Mouse (Mus musculus): ENCODE data around the gene Stpg4.
A peak's percentile ranks its signal among the peaks of the same experiment; 100 is the strongest.

Stpg4 gene

DNA sequence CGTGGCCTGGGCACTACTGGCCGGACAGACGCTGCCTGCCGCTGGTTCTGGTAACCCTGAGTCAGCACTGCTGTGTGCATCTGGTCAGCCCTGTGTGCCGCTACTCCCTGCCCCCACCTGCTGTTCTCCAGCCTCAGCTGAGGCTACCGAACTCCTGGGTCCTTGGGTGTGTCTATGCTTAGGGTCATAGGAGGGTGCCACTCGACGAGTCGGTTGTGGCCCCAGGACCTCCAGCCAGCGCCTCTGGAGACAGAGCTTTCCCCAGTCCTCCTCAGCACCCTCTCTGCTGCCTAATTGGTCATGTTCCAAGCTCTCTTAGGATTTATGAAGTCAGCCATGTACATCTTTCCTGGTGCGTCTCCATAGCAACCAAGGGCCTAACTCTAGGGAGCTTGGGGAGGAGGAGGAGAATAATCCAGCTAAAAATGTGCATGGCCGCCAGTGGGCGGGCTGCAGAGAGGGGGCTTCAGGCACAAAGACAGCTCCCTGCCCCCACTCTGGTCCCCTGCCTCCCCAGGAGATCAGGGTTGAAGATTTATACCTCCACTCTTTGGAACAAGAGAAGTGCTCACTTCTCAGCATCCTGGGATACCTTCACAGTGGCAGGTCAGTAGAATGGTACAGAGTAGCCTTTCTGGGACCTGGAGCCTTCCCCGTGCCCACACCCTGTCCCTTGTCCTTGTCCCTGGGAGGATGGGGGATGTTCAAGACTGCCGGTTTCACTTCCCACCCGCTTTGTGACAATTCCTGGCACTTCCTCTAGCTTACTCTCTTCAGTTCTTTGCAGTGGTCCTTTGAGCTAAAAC is 49.0 kb downstream of the Stpg4 start:
- DNase-seq = peak; percentile 85

DNA sequence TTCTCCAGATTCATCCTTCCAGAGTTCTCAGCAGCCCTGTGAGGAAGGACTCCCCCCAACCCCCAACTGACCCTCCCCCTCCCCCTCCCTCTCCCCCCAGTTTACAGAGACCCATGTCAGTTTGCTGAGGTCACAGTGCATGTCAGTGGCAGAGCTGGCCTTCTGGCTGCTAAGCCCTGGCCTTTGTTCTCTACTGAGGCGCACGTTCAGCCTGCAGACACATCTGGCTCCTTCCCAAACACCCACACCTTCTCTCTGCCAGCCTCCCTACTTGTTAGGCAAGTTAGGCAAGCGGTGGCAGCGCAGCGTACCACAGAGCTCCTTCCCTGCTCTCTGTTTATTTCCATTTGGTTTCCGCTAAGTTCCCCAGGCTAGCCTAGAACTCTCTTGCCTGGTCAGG is 50.0 kb downstream of the Stpg4 start:
- peak; percentile 86 for DNase-seq

DNA sequence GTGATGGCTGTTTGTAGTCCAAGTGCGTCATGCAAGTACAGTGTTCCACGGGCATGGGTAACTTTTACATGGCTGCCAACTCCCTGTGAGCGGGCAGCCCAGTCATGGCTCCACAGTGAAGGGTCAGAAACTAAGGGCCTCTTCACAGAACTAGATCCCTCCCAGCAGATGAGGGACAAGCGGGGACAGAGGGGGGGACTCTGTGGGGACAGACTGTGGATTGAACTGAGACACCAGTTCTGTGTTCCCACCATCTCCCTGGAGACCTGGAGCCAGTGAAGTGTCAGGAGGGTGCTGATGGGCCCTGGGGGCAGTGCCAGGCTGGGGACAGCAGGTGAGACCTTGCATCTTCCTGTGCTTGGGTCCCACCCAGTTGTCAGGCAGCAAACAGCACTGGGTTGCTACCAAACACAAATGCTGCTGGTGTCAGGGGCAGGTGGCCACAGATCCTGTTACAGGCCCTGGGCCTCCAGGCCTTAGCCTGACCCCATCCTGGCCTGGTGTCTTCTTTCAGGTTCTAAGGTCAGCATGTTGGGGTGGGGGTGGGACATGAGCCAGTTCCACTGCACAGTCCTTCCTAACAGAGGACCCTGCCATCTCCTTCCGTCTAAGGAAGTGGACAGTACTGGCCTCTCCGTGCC is 50.6 kb downstream of the Stpg4 start:
- no peak for DNase-seq

DNA sequence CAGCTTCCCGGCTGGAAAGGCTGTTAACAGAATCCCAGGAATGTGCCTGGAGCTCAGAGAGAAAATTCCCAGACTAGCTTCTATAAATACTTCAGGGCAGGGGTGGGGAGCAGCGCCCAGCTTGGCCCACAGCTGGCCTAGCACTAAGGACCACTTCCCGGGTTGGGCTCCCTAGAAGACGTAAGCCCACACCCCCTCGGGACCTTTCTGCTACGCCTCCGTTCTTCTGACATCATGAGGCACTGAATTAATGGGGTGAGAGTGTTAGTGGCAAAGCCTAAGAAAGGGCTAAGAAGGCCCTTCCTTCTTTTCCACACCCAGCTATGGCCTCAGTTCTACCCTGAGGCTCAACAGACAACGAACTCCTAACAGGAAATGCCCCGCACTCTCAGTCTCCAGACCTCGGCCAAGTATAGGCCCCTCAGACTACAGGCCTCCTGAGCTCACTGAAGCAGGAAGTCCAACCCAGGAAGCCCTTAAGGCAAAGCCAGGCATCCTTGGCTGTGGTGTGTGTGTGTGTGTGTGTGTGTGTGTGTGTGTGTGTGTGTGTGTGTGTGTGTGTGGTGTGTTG is 51.5 kb downstream of the Stpg4 start:
- no peak for DNase-seq

DNA sequence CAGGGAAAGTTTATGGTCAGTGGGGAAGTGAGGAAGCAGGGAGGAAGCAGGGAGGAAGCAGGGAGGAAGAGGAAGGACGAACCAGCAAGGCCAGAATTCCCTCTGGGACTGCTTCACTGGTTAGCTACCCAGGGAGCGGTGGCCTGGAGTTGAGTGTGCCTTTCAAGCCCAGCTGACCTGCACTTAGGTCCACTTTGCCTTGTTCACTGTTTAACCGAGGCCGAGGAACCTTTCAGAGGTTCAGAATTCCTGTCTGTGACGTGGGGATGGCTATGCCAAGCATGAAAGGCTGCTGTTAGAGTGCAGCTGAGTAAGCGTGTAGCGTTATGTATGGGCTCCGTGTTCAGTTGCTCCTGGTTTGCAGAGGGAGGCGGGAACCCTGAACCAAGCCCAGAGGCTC is 54.2 kb downstream of the Stpg4 start:
- DNase-seq = no peak

DNA sequence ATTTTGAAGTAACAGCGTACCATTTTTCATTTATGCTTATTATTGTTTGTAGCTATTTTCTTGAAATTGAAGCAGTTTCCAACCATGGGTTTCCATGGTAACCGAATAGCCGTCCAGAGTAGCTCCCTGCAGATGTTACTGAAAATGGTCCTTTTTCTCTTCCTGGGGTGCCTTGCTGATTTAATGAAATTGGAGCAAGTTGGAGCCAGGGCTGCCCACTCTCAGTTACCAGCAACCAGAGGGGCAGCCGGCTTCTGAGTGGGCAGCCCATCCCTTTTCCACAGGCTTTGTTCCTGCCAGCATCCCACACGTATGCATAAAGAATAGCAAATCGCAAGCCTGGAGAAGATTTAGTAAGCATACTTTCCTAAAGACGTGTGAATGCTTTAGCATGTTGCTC is 55.4 kb downstream of the Stpg4 start:
- peak; percentile 74 for DNase-seq

DNA sequence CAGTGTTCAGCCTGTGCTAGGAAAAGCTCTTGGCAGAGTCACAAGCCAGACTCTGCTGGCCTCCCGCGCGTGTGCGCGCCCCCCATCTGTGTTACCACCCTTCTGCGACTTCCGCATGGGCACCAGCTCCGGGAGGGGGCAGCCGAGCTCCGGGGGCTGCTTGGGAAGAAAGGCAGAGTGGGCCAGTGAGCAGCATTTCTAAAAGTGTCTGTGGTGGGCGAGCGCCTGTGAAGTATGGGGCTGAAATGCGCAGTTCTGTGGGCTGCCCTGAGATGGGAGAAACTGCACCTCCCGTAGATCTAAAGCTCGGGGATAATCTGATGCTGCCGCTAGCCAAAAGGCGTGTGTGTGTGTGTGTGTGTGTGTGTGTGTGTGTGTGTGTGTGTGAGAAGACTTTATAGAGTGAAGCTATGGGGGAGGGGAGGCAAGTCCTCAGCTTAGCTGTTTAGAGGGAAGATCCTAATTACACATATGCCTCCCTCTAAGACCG is 58.2 kb downstream of the Stpg4 start:
- DNase-seq = peak; percentile 74

DNA sequence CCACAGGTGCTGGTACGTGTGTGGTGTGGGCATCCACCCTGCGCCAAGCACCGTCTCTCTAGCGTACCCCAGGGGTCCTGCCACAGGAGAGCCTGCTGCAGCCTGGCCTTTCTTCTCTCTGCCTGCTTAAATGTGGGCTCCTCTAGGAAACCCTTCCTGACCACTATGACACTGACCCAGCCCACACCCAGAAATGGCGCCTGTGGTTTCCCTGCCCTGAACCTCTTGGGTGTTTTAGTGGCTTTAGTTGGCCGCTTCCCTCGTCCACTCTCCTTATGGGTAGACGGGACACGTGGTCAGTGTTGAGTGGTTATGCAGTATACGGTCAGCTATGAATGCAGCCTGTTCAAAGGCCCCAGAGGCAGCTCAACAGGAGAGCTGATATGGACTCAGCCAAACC is 59.1 kb downstream of the Stpg4 start:
- no peak for DNase-seq

DNA sequence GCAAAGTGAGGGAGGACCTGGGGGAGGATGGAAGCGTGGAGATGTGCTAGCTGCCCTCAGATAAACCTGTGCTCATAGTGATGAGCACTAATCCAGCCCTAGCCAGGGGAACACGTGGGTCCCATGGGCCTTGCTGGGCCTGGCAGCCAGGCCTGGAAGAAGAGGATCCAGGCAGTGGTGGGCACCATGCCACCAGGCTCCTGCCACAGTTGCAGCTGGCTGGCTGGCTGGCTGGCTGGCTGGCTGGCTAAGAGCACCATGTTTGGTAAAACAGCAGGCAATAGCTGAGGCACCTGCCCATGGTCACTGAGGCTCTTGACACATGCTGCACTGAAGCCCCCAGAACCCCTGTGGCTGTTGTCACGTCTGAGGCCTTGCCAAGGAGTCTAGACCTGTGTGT is 59.9 kb downstream of the Stpg4 start:
- DNase-seq = peak; percentile 80

DNA sequence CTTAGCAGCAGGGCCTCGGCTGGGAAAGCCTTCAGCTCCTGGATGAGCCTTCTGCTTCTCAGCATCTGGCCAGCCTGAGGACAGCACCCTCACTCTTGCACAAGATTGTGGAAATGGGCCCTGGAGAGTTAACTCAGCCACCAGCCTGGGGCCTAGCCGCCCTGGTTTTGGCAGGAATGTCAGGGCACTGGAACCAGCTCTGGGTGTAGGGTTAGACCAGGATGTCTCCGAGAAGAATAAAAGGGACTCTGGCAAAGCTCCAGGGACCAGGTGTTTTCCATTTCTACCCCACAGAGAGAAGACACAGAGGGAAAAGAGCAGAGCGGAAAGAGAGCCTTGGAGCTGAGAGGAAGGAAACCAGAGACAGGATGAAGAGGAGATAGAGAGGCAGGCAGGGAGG is 60.3 kb downstream of the Stpg4 start:
- DNase-seq = no peak

DNA sequence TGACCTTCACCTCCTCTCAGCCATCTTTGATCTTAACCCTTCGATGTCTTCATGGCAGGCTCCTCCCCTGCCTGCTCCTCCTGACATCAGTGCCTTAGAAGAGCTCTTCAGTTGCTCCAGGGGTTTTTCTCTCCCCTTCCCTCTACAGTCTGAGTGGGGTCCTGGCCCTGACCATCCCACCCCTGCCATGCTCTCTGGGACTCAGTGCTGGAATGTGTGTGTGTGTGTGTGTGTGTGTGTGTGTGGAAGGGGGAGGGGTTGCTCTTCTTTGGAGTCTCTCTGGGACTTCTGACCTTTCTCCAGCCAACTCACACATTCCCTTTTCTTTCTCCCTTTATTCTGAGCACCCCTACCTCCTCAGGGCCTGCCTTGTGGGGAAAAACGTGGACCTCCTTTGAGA is 61.0 kb downstream of the Stpg4 start:
- no peak for DNase-seq

DNA sequence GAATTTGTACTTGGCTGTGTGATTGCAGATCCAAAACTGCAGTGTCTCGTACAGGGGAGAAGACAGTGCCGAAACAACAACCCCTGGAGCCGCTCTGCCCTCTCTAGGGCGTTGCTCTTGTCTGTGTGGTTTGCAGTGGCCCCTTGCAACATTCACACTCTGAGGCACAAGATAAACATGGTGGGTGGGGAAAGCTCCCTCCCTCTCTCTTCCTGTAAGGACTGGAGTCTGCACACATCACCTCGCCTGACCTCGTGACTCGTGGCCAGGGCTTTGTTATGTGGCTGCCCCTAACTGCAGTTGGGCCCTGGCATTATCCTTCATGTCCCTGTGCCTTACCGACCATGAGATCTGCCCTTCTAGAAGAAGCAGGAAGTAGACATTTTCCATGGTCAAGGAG is 62.3 kb downstream of the Stpg4 start:
- DNase-seq = no peak

DNA sequence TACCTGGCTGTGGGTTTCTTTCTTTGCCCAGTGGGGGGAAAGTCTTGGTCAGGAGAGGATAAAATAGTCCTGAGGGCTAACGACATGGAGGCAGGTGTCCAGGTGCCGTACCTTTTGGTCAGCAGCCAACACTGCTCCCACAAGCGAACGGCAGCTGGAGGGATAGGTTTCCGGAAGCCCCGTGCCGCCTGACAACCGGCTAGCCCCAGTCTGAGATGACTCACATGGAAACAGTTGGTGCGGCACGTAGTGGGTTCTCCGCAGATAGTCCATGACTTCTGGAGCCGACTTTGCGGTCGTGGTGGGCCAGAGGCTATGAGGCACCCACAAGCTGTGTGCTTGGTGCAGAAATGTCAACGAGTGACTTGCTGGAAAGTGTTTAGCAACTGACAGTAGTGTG is 63.4 kb downstream of the Stpg4 start:
- DNase-seq = no peak

DNA sequence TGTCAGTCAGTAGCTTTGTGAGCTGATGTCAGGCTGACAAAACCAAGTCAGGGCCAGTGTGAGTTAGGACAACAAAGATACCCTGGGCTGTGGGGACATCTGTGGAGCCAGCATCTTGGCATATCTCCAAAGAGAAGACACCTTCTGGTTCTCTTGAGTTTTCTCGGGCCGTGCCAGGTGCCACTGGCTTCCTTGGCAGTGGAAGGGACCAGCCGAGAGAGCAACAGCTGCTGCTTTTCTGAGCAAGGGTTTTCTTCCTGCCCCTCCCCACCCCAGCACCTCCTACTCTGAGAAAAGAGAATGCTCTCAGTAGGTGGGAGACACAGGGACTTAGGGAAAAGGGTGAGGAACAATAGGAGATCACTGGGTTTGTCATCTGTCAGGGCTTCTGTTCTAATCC is 66.4 kb downstream of the Stpg4 start:
- peak; percentile 46 for DNase-seq

DNA sequence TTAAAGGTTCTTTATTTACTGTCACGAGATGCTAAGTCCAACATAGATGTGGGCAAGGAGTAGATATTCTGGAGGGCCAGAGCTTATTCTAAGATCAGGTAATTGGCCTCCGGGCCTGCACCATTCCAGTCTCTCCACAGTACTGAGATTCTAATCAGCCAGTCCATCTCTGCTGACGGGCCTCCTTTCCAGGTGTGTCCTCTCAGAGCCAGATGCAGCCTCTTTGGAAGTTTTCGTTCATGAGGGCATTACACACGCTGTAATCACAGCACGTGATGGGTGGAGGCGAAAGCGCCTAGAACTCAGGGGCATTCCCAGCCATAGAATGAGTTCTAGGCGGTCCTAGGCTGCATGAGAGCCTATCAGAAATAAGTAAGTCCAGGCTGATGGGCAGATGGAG is 70.0 kb downstream of the Stpg4 start:
- no peak for DNase-seq

DNA sequence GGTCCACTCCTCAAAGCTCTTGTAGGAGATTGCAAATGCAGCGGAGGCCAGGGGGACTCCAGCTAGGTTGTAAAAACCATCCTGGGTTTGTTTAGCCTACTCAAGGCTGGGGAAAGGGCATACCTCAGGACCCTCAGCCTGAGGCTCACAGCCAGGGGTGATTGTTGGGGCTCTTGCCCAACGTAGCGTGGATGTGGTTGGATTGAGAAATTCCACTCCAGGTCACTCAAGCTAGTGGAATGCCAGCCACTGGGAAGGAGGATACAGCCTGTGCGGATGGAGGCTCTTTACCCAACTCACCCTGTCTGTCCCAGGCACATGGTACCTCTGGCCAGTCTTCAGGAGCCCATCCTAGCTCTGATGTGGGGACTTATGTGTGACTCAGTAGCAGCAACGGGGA is 71.3 kb downstream of the Stpg4 start:
- DNase-seq = no peak

DNA sequence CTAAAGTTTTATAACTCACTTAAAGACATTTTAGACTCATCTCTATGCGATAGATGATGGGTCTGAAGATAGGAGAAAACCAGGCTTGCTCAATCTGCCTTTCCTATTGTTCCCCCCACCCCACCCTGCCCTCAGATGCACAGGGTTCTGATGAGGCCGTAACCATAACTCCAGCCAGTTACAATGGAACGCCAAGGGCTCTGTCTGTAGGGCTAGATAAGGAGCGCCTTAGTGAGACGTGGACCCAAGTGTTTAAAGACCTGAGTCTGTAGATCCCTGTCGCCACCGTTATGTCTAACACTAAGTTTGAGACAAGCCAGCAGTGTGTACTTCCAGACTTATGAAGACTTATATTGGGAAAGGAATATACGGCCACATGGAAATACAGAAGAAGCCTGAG is 72.1 kb downstream of the Stpg4 start:
- DNase-seq = no peak

DNA sequence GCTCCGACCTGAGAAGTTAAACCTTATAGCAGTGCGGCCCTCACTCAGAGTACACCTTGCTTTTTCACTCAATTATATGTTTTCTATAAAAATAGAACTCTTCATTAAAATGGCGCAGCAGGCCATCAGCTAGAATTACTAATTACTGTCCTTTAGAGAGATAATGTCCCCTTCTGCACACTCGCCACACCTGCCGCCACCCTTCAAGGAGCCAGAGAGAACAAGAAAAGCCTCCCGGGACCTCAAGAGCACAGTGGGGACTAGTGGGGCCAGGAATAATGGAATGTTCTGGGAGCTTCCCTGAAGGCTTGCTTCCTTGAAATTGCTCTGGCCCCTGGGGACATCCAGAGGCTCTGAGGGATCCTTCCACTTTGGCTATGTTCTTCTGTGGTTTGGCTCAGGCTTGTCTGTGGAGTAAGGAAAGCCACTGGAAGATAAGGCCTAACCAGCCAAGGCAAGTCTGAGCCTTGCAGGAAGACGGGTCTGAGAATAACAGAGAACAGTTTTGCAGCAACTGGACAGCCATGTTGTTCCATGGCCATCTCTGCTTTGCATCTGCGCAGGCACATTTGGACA is 73.7 kb downstream of the Stpg4 start:
- DNase-seq = no peak

DNA sequence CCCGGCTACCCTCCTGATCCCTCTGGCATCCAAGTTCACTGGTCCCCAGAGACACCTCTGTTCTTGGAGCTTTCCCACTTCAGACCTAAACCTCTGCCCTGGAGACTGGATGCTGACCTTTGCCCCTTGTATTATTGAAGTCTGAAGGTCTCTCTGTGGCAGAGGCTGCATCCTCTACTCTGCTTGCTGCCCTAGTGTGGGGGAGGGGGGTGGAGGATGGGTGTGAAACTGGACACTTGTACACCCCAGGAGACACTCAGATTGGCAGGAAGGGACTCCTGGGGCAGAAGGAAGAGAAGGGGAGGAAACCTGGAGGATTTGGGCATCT is 74.7 kb downstream of the Stpg4 start:
- DNase-seq = no peak

DNA sequence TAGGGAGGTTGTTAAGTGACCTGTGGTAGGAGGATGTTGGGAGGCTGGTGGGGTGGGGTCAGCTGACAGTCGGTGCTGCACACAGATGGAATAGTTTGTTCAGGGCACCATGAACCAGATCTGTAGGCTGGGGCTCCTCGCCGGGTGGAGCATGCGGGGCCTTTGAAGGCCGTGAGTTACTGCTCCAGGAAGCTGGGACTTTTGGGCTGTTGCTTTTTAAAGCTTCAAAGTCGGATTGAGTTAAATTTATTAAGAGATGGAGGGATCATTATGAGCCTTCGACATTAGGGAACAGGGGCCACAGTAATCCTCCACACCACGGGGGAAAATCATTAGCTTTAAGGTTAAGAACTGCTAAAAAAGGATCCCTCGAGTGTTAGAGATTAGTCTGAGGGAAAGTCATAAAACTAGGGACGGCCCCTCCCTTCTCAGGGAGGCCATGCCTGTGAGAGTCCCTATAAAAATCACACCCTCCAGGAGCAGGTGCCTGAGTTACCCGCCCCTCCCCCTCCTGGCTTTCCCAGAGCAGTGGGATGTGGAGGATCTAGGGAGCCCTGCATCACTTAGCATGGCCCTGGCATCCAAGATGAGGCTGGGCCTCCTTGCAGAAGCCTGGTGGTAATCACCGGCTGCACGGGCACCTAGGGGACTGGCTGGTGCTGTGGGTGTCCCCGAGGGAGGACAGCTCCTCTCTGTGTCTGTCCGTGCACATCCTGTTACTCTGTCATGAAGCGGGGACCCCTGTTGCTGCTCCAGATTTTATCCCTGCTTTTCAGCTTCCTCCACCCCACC is 75.2 kb downstream of the Stpg4 start:
- no peak for DNase-seq

DNA sequence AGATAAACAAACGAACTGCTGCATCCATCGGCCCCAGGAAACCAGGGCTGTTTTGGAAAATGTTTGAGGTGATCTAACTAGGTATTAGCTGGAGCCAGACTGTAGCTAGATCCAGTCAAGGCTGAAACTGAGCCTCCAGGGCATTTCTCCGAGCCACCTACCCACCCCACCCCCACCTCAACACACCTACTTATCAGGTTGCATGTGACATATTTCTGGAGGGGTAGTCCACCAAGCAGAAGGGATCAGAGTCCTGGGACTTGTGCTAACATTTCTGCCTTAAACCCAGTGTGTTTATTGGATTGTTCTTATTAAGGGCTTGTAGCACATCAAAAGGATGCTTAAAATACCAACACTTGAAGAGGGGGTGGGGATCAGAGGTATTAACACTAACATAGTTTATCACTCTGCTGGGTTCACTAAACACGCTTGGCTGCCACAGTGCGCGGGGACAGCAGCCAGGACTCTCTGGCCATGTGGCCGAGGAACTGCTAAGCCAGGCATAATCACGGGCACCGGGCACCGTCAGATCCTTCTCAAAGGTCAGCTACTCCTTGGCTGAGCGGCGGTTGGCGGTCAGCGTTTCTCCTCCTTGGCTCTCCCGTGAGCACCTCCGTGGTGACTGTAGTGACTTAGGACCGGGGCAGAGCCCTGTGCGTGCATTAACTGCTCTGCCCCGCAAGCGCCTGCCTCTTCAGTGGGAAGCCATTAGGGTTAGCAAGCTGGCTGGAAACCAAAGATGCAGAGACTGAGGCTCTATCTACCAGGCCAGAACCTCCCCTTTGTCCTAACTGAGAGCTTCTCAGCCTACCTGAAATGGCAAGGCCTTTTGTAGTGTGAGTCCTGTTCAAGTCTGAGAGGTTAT is 76.1 kb downstream of the Stpg4 start:
- no peak for DNase-seq

Measured in layer of hippocampus, adult 9-11 months (tissue).